Mouse (Mus musculus): ENCODE data around the gene Dctn2.

Dctn2 gene

DNA sequence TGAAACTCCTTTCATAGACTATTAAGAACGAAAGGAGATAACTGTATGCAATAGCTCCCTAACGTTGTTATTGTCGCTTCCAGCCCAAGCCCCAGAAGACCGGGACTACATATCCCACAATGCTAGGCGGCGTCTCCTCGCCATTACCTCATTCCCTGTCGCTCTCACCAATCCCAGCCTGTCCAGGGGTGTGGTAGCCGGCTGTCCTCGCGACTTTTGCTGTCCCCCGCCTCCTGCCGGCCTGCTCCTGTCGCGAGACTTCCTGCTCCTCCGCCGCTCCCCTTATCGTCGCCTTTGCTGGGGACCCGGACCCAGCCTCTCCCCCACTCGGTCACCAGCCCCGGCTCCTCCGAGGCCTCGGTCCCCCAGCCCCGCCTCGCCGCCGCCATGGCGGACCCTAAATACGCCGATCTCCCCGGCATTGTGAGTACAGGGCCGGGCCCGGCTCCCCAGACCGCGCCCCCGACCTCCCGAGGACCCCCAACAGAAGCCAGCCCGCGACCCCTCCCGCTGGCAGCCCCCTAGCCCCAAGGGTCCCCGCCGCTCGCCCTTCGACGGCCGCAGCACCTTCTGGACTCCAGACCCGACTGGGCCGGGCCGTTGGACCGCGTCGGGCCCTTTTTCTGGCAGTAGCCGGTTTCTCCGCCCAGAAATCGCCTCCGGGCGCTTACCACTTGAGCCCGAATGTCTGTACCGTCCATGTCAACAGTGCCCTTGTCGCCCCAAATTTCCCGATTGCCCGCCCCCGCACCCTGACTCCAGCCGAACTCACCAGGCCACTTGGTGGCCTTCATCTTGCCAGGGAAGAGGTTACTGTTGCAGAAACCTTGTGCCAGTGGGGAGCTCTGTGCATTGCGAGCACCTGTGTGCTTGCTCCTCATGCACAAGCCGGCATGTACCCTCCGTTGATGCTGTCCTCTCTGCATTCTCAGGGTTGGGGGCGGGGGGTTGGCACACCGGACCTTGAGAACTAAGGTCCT, at the start of gene Dctn2:
Dctn2 (plus strand) TSS at position 257 of the 980 bp plus-strand sequence.
- peak; percentile 93 for DNase-seq

DNA sequence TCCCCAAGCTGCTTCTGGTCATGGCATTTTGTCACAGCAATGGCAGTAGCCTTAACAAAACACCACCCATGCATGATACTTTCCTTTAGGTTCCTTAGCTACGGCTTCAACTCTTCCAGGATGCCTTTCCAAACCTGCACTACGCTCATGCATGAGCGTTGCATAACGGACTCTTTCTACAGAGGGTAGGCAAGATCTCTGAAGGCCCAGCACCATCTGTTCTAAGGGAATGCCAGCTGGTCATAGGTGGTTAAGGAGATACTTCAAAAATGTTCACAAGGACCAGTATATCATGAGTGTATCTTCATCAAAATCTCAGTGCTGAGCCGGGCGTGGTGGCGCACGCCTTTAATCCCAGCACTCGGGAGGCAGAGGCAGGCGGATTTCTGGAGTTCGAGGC, 49.7 kb upstream of the Dctn2 start:
- no peak for DNase-seq

GRCm38 (mm10) chr10:127217177-127217576, 49.0 kb upstream of the Dctn2 start:
- no peak for DNase-seq

DNA sequence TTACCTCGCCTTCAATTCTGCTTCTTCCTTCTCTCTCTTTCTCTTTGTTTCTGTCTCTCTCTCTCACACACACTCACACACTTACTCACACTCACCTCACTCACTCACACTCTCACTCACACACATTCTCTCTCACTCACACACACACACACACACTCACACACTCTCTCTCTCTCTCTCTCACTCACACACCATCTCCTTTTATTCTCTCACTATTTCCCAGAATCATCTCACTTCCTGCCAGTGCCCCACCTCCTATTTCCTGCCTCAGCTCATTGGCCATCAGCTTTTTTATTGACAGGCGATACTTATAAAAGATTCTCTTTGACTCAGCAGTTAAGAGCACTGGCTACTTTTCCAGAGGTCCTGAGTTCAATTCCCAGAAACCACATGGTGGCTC, 47.8 kb upstream of the Dctn2 start:
- DNase-seq, result no peak

- DNase-seq, result no peak
Observed at GRCm38 (mm10) chr10:127225213-127225612, 41.0 kb upstream of the Dctn2 start.

DNA sequence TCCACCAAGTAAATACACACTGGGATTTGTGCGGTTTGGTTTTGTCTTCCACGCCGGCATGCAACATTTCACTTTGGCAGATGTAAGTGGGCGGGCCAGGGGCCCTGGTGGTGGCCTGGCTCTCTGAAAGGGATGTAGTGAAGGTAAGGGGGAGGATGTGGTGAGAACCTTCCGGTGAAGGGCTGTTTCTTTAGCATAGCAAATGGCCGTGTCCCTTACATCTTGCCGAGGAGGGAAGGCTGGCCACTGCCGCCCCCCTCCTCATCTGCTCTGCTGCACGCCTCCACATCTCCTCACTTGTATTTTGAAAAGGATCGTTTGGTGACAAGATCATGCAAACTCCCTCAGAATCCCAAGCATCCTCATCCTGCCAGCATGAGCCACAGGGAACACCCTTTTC, 40.4 kb upstream of the Dctn2 start:
- DNase-seq, result peak; percentile 47

GRCm38 (mm10) chr10:127226318-127226895, 39.8 kb upstream of the Dctn2 start:
- peak; percentile 31 for DNase-seq

GRCm38 (mm10) chr10:127227163-127227562, 39.0 kb upstream of the Dctn2 start:
- DNase-seq, result peak; percentile 19

DNA sequence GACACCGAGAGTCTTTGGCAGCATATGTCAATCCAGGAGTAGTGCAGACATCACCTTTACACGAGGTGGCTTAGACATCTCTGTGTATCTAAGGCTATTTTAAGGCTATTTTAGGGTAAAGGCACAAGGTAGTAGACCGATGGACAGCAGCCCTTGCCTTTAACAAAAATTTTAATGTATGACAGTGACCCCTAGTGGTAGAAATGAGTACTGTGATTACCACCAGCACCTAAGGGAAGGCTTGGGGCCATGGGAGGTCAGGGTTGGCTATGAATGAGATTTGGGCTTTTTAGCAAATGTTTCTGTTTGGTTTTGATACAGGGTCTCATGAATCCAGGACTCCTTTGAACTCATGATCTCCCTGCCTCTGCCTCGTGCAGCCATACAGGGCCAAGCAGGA, 37.3 kb upstream of the Dctn2 start:
- peak; percentile 21 for DNase-seq

DNA sequence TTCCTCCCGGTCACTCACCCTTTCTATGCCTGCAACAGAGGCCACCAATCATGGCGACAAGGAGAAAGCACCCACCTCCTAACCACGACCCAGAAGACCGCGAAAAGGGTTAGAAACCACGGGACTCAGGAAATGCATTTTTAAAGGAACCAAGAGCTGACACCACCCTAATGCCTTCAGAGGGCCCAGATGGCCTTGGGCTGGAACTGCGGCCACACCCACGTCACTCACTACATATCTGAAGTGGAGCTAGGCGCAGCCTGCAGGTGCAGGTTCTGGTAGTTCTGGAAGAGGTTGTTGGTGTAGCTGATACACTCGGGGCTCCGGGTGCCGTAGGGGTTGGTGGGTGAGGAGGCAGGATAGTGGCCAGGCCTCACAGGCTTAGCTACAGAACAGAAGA, 35.5 kb upstream of the Dctn2 start:
- DNase-seq, result no peak

DNA sequence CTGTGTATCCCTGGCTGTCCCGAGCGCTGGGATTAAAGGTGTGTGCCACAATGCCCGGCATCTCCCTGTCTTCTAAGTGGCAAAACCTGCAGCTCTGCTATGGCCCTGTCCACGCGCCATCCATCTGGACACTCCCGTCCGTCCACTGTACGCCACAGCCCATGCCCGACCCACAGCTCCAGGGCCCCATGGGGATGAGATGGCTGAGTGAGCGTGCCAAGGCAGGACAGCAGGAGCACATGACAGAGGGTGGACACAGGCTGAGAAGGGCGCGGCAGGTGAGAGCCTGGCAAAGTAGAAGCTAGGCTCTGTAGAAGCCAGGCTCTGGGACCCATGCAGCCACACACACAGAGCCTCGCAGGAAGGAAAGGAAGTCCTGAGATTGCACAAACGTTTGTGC, 34.4 kb upstream of the Dctn2 start:
- DNase-seq, result no peak

DNA sequence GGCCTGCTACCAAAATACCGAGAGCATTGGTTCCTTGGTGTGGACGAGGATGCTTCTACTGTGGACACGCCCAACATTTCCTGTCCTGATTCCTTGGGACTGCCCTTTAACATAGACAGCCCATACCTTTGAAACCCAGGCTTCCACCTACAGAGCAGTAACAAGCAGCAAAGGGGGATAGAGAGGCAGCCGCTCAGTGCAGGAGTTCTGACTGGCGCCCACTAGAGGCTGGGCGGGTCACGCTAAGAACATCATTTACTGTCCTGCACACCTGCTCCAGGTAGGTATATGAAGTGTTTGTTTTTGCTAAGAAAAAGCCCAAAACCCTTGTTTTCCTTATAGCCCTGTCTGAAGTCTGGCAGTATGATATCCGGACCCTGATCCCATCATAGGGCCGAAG, 33.0 kb upstream of the Dctn2 start:
- DNase-seq, result no peak

DNA sequence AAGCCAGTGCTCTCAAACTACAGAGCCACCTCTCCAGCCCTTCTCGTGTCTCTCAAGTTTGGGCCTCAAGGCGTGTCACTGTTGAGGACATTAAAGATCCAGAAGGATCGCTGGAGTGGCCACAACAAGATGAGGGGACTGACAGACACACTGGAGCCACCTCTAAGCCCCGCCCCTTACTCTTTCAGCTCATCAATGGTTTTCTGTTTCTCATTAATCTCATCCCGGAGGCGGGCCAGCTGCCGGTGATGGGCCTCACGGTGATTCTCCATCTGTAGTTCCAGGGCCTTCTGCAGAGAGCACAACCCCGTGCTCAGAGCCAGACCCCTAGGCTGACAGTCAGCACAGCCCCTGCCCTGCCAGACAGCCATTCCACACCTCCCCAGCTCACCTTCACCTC, 29.6 kb upstream of the Dctn2 start:
- DNase-seq, result no peak

GRCm38 (mm10) chr10:127238241-127238824, 27.8 kb upstream of the Dctn2 start:
- DNase-seq, result no peak

DNA sequence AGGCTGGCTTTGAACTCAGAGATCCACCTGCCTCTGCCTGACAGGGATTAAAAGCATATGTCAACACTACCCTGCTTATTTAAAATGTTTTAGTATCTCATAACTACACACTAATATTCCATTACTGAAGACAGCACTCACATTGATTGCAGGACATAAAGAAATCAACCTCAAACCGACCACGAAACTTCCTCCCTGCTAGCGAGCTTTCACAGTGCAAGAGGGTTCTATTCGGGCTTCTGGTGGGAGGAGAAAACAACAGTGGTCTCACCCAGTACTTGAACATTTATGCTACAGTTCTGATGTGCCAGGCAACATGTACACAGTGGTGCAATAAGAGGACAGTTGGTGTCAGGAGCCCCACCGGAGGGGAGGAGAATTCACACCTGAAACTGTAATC, 15.4 kb upstream of the Dctn2 start:
- no peak for DNase-seq

DNA sequence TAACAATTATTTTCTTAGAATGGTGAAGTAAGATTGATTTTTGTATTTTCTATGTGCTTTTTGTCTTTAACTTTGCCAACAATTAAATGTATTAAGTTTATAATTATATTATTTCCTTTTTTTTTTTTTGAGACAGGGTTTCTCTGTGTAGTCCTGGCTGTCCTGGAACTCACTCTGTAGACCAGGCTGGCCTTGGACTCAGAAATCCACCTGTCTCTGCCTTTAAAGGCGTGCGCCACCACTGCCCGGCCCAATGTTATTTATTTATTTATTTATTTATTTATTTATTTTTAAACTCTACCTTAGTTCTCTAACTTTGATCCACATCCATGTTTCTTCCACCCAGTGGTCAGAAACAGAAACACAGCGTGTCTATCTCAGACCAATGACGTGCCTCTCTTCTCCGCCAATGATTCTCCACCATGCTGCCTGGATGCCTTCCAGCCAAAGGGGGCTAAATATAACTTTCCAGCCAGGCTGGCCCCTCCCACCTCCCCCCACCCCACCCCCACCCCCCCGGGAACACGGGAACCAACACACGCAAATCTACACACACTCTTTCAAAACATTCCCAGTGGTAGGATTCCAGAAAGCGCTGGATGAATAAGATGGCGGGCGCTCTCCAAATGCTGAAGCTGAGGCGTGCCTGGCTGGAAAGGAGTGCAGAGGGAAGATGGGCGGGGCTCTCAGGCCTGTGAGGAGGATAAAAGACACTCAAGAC, 10.4 kb upstream of the Dctn2 start:
- no peak for DNase-seq

GRCm38 (mm10) chr10:127257790-127258189, 8.4 kb upstream of the Dctn2 start:
- no peak for DNase-seq

DNA sequence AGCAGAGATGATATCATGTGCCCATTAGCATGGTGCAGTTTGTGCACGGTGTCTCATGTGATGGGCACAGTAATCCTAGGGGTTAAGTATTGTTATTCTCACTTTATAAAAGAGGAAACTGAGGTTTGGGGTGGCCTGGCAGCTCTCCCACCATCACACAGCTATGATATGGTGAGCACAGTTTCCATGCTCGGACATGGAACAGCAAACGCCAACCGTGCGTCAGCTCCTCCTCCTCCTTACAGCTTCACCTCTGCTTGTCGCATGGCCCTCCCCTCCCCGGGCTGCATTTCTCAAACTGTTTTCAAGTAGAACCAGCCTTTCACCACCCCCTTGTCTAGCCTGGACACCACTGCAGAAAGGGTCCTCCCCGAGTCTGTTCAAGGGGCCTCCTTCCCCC, 7.7 kb upstream of the Dctn2 start:
- no peak for DNase-seq

- no peak for DNase-seq
Observed at GRCm38 (mm10) chr10:127261706-127262547, 4.2 kb upstream of the Dctn2 start.

DNA sequence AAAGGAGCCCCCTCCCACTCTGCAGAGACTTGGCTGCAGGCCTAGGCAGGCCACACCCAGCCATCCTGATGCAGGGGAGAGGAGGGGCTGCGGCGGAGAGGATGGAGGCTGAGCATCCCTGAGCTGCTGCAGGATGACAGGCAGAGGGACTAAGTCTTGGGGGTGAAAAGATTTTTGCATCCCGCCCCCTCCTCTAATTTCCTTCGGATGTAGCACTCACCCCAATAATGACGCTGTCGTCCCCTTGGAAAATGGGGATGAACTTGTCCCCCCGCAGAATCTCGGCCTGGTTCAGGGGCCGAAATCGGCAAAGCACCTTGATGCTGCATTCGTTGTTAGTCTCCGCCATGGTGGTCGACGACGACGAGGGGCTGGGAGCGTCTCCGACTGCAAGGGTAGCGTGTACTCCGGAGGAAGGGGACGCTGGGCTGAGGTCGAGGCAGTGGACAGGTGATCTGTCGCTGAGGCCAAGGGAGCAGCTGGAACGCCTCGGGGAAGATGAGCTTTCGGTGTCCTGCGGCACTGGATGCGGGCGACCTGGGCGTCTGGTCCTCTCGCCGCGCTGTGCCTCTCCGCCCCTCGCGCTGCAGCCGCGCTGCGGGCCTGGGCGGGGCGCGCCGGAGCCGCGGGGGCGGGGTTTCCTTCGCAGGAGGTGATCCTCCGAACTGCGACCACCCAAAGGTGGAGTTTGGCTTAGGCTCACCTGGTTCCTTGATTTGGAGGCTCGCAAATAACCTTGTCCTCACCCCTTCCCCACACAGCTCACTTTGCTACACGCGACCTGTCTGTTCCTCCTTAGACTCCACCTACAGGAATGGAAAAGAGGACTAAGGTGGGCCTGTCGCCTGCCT, 3.4 kb upstream of the Dctn2 start, which contains the start of gene Kif5a:
Kif5a (minus strand) TSS at position 801 of the 851 bp plus-strand sequence.
- DNase-seq, result peak; percentile 85

GRCm38 (mm10) chr10:127263631-127264030, 2.5 kb upstream of the Dctn2 start:
- DNase-seq, result no peak

Data from right cerebral cortex, postnatal 25 days (tissue).